Mouse (Mus musculus): Measurements from ENCODE around the gene Prss16.

- TF ChIP-seq CTCF (IDR thresholded peaks at IDR 0.05; ENCODE audit: low read depth, low read length) = no peak
- no peak for TF ChIP-seq GATA1 (IDR thresholded peaks at IDR 0.05; ENCODE audit: borderline replicate concordance, low read length)
- TF ChIP-seq TAL1 (conservative IDR thresholded peaks at IDR 0.05; ENCODE audit: low read depth, low read length) = no peak
These were observed 16.8 kb upstream of the Prss16 start for GRCm38 (mm10) chr13:22026058-22027031.

All from G1E (cell line).